Mouse (Mus musculus): ENCODE data around the gene Btbd35f27.
"Not testable (repeated sequence)": the region's sequence is repeated elsewhere in the genome, so short reads cannot be mapped to it uniquely, and the experiment has no call there.

Gene Btbd35f27

GRCm38 (mm10) chrX:4951835-4952234 is at the start of gene Btbd35f27:
Gene Btbd35f27, plus strand, starts transcription at chrX:4952135.
- not testable (repeated sequence) for DNase-seq

Measured in kidney, postnatal 36 days (tissue).